Mouse (Mus musculus) testis, adult 2 months (tissue): ENCODE measurements around the gene Evi2a.

Experiments used
- CTCF ChIP-seq: fragments of 200-500 bp; IDR thresholded peaks from 2 replicates; pipeline ENCODE4 v1.5.1; 2012; ENCODE audit warnings: low read depth, mild to moderate bottlenecking, inconsistent platforms, low read length, moderate library complexity; ENCODE audit not compliant: control insufficient read depth, insufficient read depth, insufficient replicate concordance
- POLR2A ChIP-seq: fragments of 200-500 bp; IDR thresholded peaks from 2 replicates; pipeline ENCODE4 v1.6.1; 2012; ENCODE audit warnings: low read depth, mild to moderate bottlenecking, inconsistent platforms, low read length, moderate library complexity; ENCODE audit not compliant: control insufficient read depth

GRCm38 (mm10) chr11:79570319-79570718 lies 39.9 kb upstream of the Evi2a start:
- TF ChIP-seq CTCF (no peak), POLR2A (no peak)
